Mouse (Mus musculus) kidney, adult 2 months (tissue): ENCODE results near the gene Ift57. TPM values are rescaled to one million over a fixed set of nuclear protein-coding genes. Genes with fewer than 3 reads are reported as not detected.
A peak's percentile ranks its signal among the peaks of the same experiment; 100 is the strongest.

Source experiments
- DNase-seq: peaks from one replicate; pipeline ENCODE4 v3.0.0; 2021
- H3K27ac ChIP-seq: fragments of 200-500 bp; 2 replicates; pipeline ENCODE4 v1.5.1; 2012; ENCODE audit warnings: low read depth, low read length, control low read depth, inconsistent platforms; ENCODE audit not compliant: insufficient read depth
- H3K27me3 ChIP-seq: fragments of 200-500 bp; replicated peaks from 2 replicates; pipeline ENCODE4 v1.6.1; 2012; ENCODE audit warnings: mild to moderate bottlenecking, moderate library complexity, low read length, inconsistent platforms; ENCODE audit not compliant: control insufficient read depth, insufficient read depth
- H3K36me3 ChIP-seq: fragments of 200-500 bp; 2 replicates; pipeline ENCODE4 v1.6.1; 2012; ENCODE audit warnings: mild to moderate bottlenecking, moderate library complexity, low read length, inconsistent platforms; ENCODE audit not compliant: control insufficient read depth, insufficient read depth
- H3K4me1 ChIP-seq: fragments of 200-500 bp; 2 replicates; pipeline ENCODE4 v1.6.1; 2011; ENCODE audit warnings: low read length; ENCODE audit not compliant: control insufficient read depth, insufficient read depth
- H3K4me3 ChIP-seq: fragments of 200-500 bp; 2 replicates; pipeline ENCODE4 v1.5.1; 2011; ENCODE audit warnings: mild to moderate bottlenecking, low read depth, low read length, control low read depth; ENCODE audit not compliant: insufficient read depth
- CTCF ChIP-seq: fragments of 200-500 bp; conservative IDR thresholded peaks from 2 replicates; pipeline ENCODE4 v1.5.1; 2011; ENCODE audit warnings: low read depth, mild to moderate bottlenecking, control low read depth, low read length, moderate library complexity, mixed read lengths; ENCODE audit not compliant: insufficient read depth, insufficient read length
- POLR2A ChIP-seq: fragments of 200-500 bp; IDR thresholded peaks from one replicate; pipeline ENCODE4 v1.6.1; 2011; ENCODE audit warnings: low read depth, low read length, control low read depth
- WGBS: fragments of 180-500 bp; shearing (Covaris S2); methylation state at CpG from one replicate; pipeline ENCODE4 v1.1.7; 2018; 5-methylcytosine and 5-hydroxymethylcytosine counted together
- polyA plus RNA-seq: library from polyadenylated mRNA; depleted of rRNA; stranded (reverse); fragments of >200 nt; gene quantifications from 2 replicates; pipeline ENCODE4 v1.2.3, GENCODE M21; 2012

The Ift57 gene
- polyA plus RNA-seq, 1 experiment, result 11.7 TPM

DNA sequence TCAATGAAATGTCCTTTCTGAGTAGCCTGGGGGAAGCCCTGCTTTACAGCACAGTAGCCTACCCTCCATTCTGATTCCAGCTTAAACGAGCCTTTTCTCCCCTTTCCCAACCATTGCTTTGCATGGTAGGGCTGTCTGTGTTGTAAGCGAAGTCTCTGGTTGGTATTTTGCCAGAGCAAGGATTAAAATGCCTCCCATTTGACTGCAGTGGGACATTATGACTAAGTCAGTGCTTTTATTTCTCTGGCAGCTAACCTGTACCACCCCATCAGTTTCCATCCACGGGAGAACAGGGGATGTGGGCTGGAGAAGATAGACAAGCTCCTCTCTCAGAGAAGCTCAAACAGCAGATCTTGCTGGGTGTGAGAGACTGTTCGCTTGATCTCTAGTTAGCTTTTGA is 24.2 kb downstream of the Ift57 start:
- Histone ChIP-seq H3K36me3 (no peaks in the 10 kb centered on the region), H3K4me3 (no peak overlapping the region), H3K27me3 (no peaks in the 10 kb centered on the region), H3K27ac (no peak overlapping the region), H3K4me1 (no peaks in the 10 kb centered on the region)
- no peak for DNase-seq
- TF ChIP-seq POLR2A (no peak), CTCF (no peak)
- WGBS, result 77% methylated on average over 4 of the region's 4 CpGs

DNA sequence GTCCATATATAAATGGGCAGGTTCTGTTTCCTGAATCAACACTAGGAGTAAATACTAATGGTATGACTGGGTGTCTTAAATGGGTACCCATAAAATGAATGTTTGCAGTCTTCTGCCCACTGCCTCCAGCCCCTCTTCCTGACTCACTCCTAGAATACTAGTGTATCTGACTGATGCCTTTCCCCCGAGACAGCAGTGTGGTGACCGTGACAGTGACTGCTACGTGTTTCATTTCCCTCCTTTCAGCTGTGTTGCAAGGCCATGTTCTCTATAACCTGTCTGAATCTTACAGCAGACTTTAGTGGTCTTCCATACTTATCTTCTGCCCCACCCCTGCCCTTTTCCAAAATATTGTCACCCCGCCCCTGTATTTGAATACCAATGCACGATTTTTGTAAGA is 25.2 kb downstream of the Ift57 start:
- no peak overlapping the region for H3K27ac ChIP-seq
- H3K4me3 ChIP-seq, result no peak overlapping the region
- no peaks in the 10 kb centered on the region for H3K4me1 ChIP-seq
- no peaks in the 10 kb centered on the region for H3K36me3 ChIP-seq
- no peaks in the 10 kb centered on the region for H3K27me3 ChIP-seq
- no peak for DNase-seq
- WGBS, result 83% methylated on average over 5 of the region's 5 CpGs
- TF ChIP-seq CTCF (no peak), POLR2A (no peak)

DNA sequence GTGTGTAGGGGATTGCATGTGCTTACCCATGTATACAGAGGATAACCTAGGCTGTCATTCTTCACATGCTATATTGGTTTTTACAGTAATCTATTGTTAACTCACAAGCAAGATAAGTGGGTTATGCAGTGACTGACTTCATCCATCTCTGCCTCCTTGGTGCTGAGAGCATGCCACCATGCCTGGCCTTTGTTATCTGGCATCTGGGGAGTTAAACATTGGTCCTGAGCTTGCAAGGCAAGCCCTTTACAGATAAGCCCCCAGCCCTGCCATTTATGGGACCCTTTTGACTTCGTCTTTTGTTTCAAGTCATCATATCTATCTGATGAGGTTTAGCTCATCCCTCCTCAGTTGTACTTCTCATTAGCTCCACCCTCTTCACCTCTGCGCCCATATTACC is 25.9 kb downstream of the Ift57 start:
- TF ChIP-seq POLR2A, result no peak
- TF ChIP-seq CTCF, result no peak
- H3K4me3 ChIP-seq, result no peak overlapping the region
- no peaks in the 10 kb centered on the region for H3K36me3 ChIP-seq
- no peaks in the 10 kb centered on the region for H3K4me1 ChIP-seq
- no peak overlapping the region for H3K27ac ChIP-seq
- 95% methylated on average over 2 of the region's 2 CpGs for WGBS
- DNase-seq, result no peak
- no peaks in the 10 kb centered on the region for H3K27me3 ChIP-seq

DNA sequence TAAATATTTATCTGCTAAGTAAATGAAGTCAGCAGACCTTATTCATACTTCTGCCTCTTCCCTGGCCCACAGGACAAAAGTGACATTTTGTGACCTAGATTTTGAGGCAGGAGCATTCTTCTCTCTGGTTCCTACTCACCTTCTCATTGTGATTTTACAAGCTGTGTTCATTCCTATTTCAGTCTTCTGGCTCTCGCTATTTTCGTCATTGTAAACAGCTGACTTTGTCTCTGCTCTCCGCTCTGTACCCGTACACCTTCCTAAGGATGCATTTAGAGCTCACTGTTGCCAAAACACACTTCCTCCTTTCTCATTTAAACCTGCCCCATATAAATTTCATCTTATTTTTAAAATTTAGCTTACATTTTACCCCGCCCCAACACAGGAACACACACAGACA is 26.4 kb downstream of the Ift57 start:
- no peaks in the 10 kb centered on the region for H3K27me3 ChIP-seq
- no peak overlapping the region for H3K4me3 ChIP-seq
- H3K4me1 ChIP-seq, result no peaks in the 10 kb centered on the region
- H3K36me3 ChIP-seq, result no peaks in the 10 kb centered on the region
- WGBS, result 89% methylated on average over 5 of the region's 5 CpGs
- no peak for DNase-seq
- H3K27ac ChIP-seq, result no peak overlapping the region
- no peak for TF ChIP-seq POLR2A
- TF ChIP-seq CTCF, result no peak

DNA sequence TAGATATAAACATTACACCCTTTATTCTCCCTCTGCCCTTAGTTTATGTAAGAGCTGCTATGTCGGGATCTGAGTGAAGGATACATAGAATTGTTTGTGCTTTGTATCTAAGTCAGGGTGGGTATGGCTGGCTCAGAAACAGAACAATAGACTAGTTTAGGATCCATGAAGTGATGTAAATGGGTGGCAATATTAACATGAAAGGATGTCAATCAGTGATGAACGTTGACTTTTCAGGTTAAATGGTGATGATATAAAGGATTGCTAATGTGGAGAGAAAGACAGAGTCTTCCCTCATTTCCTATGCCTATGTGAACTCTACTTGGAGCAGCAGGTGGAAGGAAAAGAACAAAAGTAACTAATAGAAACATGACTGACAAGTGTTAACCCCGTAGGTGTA is 27.2 kb downstream of the Ift57 start:
- Histone ChIP-seq H3K27me3 (no peaks in the 10 kb centered on the region), H3K4me3 (no peak overlapping the region), H3K27ac (no peak overlapping the region), H3K4me1 (no peaks in the 10 kb centered on the region), H3K36me3 (no peaks in the 10 kb centered on the region)
- TF ChIP-seq CTCF, result no peak
- DNase-seq, result no peak
- 81% methylated on average over 3 of the region's 3 CpGs for WGBS

DNA sequence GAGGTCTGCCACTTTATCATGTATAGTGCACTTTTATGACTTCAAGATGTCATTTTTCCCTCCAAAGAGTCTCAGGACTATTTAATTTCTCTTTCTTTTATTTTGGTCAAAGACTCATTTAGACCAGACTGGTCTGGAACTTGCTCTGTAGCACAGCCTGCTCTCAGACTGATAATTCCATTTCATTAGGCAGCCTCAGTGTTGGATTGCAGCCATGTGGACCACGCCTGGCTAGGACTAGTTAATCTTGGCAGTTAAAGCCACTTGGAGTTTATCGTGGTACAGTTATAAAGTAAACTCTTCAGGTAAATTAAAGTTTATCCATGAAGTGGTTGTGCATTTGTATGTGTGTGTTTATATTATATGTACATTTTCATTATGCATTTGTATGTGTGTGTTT is 27.7 kb downstream of the Ift57 start:
- Histone ChIP-seq H3K36me3 (no peaks in the 10 kb centered on the region), H3K4me1 (no peaks in the 10 kb centered on the region), H3K4me3 (no peak overlapping the region), H3K27me3 (no peaks in the 10 kb centered on the region), H3K27ac (no peak overlapping the region)
- peak; percentile 17 for DNase-seq
- no peak for TF ChIP-seq POLR2A
- no peak for TF ChIP-seq CTCF
- 53% methylated on average over 2 of the region's 2 CpGs for WGBS

DNA sequence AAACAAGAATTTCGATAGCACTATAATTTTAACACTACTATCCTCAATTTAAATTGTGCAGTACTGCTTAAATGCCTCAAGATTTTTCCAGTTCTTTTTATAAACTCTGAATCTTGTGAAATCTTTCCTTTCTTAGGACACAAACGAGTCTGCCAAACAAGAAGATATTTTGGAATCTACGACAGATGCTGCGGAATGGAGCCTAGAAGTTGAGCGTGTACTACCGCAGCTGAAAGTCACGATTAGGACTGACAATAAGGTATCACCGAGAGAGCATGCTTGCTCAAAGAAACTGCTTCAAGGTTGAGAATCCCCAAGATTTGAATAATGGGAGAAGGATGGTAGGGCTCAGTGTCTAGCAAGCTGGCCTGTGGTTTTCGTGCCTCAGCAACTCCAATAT is 37.5 kb downstream of the Ift57 start:
- no peak for DNase-seq
- Histone ChIP-seq H3K27me3 (no peaks in the 10 kb centered on the region), H3K27ac (no peak overlapping the region), H3K36me3 (no peaks in the 10 kb centered on the region), H3K4me3 (no peak overlapping the region), H3K4me1 (no peaks in the 10 kb centered on the region)
- no peak for TF ChIP-seq CTCF
- no peak for TF ChIP-seq POLR2A
- 96% methylated on average over 9 of the region's 9 CpGs for WGBS

DNA sequence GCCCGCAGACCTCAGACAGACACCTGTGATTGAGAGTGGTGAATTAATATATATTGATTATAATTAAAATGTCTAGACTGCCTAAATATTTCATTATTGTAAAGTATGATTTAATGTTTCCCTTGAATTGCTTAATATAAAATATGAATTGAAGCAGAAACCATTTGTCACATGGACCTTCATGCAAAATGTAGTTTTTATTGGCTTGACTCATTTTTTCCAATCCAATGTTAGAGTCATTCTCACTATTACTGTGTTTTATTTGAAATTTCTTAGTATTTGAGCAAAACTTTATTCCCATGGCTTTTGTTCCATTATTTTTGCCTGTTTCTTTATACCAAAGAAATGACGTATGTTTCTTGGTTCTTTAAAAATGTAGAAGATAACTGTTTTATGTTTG is 48.3 kb downstream of the Ift57 start:
- Histone ChIP-seq H3K36me3 (no peaks in the 10 kb centered on the region), H3K4me3 (no peak overlapping the region), H3K27ac (no peak overlapping the region), H3K27me3 (no peaks in the 10 kb centered on the region), H3K4me1 (no peaks in the 10 kb centered on the region)
- 93% methylated on average over 2 of the region's 2 CpGs for WGBS
- no peak for DNase-seq
- no peak for TF ChIP-seq CTCF
